Mouse (Mus musculus): ENCODE results near the gene Cerk.
A peak's percentile ranks its signal among the peaks of the same experiment; 100 is the strongest.
"Not testable (repeated sequence)": the region's sequence is repeated elsewhere in the genome, so short reads cannot be mapped to it uniquely, and the experiment has no call there.

DNA sequence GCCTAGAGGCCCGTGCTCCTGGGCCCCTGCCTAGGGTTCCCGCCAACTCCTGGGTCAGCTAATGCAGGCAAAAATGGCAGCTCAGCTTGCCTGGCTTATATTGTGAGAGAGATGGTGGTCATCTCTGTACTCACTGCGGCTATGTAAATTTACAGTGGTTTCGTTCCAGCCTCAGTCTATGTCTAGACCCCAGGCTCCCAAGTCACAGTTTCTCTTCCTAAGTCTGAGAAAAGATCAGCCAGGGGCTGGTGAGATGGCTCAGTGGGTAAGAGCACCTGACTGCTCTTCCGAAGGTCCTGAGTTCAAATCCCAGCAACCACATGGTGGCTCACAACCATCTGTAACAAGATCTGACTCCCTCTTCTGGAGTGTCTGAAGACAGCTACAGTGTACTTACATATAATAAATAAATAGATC is 89.3 kb downstream of the Cerk start:
- not testable (repeated sequence) for TF ChIP-seq MYC (IDR thresholded peaks at IDR 0.05; ENCODE audit: low read depth, low read length); CTCF (conservative IDR thresholded peaks at IDR 0.05 in 1 of 2, IDR thresholded peaks at IDR 0.05 in 1 of 2; ENCODE audit: low read depth in 2 of 2, low read length in 2 of 2); HCFC1 (IDR thresholded peaks at IDR 0.05; ENCODE audit: low read depth, low read length); POLR2A (IDR thresholded peaks at IDR 0.05; ENCODE audit: low read depth, low read length); NELFE (IDR thresholded peaks at IDR 0.05; ENCODE audit: low read depth, low read length); USF1 (IDR thresholded peaks at IDR 0.05; ENCODE audit: low read depth, low read length); CHD1 (IDR thresholded peaks at IDR 0.05; ENCODE audit: low read depth, low read length); JUN (IDR thresholded peaks at IDR 0.05; ENCODE audit: insufficient read depth, low read depth, low read length)
- peak; percentile 94 for TF ChIP-seq TBP (conservative IDR thresholded peaks at IDR 0.05; ENCODE audit: low read depth, low read length)
- peak; percentile 65 for TF ChIP-seq MEF2A (IDR thresholded peaks at IDR 0.05; ENCODE audit: borderline replicate concordance, low read depth, low read length)
- TF ChIP-seq EP300 (IDR thresholded peaks at IDR 0.05; ENCODE audit: low read length): peak; percentile 68
- TF ChIP-seq E2F4 (IDR thresholded peaks at IDR 0.05; ENCODE audit: insufficient replicate concordance, low read depth, low read length): peak; percentile 81; the same call in 1 of the 2 replicates
- peak; percentile 44; the same call in 1 of the 2 replicates for TF ChIP-seq MAX (IDR thresholded peaks at IDR 0.05; ENCODE audit: low read length)
- TF ChIP-seq ETS1 (conservative IDR thresholded peaks at IDR 0.05; ENCODE audit: low read depth, low read length): peak; percentile 58; the same call in 1 of the 2 replicates

Data from CH12.LX (cell line).